Mouse (Mus musculus) olfactory bulb, adult 2 months (tissue): Measurements from ENCODE around the gene Chd2. TPM values are rescaled to one million over a fixed set of nuclear protein-coding genes. Genes with fewer than 3 reads are reported as not detected.
A peak's percentile ranks its signal among the peaks of the same experiment; 100 is the strongest.

Experiments used
- H3K27ac ChIP-seq: fragments of 200-500 bp; 2 replicates; pipeline ENCODE4 v1.5.1; 2012; ENCODE audit warnings: low read depth, low read length; ENCODE audit not compliant: insufficient read depth
- H3K4me1 ChIP-seq: fragments of 200-500 bp; 2 replicates; pipeline ENCODE4 v1.6.1; 2012; ENCODE audit warnings: low read length; ENCODE audit not compliant: control insufficient read depth, insufficient read depth
- H3K4me3 ChIP-seq: fragments of 200-500 bp; 2 replicates; pipeline ENCODE4 v1.5.1; 2012; ENCODE audit warnings: mild to moderate bottlenecking, low read depth, low read length, moderate library complexity; ENCODE audit not compliant: insufficient read depth
- CTCF ChIP-seq: fragments of 200-500 bp; IDR thresholded peaks from 2 replicates; pipeline ENCODE4 v1.5.1; 2012; ENCODE audit warnings: low read depth, mild to moderate bottlenecking, low read length, moderate library complexity; ENCODE audit not compliant: insufficient read depth
- POLR2A ChIP-seq: fragments of 200-500 bp; IDR thresholded peaks from 2 replicates; pipeline ENCODE4 v1.6.1; 2012; ENCODE audit warnings: mild to moderate bottlenecking, low read depth, low read length, moderate library complexity; ENCODE audit not compliant: insufficient read depth
- WGBS: fragments of 180-500 bp; shearing (Covaris S2); methylation state at CpG from one replicate; pipeline ENCODE4 v1.1.7; 2018; 5-methylcytosine and 5-hydroxymethylcytosine counted together
- polyA plus RNA-seq: library from polyadenylated mRNA; stranded (reverse); fragments of >200 nt; gene quantifications from 2 replicates; pipeline ENCODE4 v1.2.4, GENCODE M21; 2012; ENCODE audit warnings: low replicate concordance; ENCODE audit not compliant: missing spikeins, insufficient read depth, insufficient read length

Gene Chd2
- polyA plus RNA-seq, 1 experiment, result 544 TPM

DNA sequence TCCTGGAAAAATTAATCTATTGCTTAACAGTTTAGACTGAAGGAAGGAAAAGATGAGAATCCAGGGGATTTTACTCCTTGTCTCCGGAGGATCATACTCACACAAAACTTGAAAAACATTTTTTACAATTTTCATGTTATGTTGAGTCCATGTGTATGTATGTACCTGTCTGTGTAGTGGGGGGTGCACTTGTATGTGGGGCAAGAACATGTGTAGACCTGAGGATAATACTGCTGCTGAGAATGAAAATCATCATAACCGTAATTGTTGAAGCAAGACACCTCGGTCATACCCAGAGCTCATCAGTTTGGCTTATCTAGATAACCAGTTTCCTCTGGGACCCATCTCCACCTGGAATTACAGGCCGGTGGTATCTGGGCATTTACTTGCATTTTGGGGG, 3.4 kb upstream of the Chd2 start:
- Histone ChIP-seq H3K27ac (no peak overlapping the region), H3K4me1 (no peaks in the 10 kb centered on the region; the same call in 1 of the 2 replicates), H3K4me3 (no peak overlapping the region)
- WGBS, result 51% methylated on average over 4 of the region's 4 CpGs
- TF ChIP-seq CTCF (no peak), POLR2A (no peak)

DNA sequence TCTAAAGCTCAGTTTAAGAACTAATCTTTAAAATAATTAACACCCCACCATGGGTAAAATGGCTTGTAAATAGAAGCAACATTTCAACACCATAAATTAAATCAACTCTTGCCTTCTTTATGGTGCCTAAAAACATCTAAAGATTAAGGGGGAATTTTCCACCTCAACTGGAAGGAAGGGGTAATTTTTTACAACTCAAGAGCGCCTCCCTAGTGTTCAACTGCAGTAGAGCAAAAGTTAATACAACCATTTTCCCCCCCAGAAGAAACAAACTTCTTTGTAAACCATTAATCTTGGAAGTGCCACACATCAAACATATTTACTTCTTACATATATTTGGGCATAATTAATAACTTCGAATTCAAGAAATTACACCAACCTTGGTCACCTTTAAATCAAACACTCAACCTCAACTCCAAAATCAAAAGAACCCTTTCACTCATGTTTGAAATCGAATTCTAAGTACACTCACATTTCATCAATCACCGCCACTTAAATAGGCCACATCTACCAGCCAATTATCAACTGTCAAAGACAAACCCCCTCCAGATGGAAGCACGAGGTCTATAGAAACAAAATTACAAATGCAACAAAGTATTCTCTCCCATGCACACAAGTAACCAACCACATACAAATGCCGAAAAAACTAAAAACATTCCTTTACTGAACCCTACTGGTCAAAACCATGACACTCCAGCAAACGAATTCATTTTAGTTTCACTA, 662 bp upstream of the Chd2 start:
- Histone ChIP-seq H3K4me1 (no peaks in the 10 kb centered on the region), H3K4me3 (no peak overlapping the region), H3K27ac (no peak overlapping the region; the same call in 1 of the 2 replicates)
- TF ChIP-seq CTCF, result no peak
- no peak for TF ChIP-seq POLR2A
- WGBS, result 46% methylated on average over 7 of the region's 7 CpGs

DNA sequence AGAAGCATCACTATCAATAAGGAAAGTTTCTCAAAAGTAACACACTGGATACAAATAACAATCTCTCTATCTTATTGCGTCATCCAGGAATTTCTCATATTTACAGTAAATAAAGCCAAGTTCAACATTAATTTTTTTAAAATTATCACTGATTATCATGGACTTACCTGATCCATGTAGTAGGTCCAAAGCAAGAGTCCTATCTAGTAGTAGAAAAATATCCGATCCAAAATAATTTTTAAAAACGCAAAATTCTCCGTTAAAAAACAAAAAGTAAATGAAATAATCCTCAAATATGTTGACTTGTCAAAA, 595 bp downstream of the Chd2 start:
- H3K27ac ChIP-seq, result peak overlapping the region; percentile 99; the same call in 1 of the 2 replicates
- no peak for TF ChIP-seq CTCF
- no peak for TF ChIP-seq POLR2A
- no peak overlapping the region for H3K4me3 ChIP-seq
- H3K4me1 ChIP-seq, result no peaks in the 10 kb centered on the region; the same call in 1 of the 2 replicates
- WGBS, result 0% methylated on average over 4 of the region's 4 CpGs

DNA sequence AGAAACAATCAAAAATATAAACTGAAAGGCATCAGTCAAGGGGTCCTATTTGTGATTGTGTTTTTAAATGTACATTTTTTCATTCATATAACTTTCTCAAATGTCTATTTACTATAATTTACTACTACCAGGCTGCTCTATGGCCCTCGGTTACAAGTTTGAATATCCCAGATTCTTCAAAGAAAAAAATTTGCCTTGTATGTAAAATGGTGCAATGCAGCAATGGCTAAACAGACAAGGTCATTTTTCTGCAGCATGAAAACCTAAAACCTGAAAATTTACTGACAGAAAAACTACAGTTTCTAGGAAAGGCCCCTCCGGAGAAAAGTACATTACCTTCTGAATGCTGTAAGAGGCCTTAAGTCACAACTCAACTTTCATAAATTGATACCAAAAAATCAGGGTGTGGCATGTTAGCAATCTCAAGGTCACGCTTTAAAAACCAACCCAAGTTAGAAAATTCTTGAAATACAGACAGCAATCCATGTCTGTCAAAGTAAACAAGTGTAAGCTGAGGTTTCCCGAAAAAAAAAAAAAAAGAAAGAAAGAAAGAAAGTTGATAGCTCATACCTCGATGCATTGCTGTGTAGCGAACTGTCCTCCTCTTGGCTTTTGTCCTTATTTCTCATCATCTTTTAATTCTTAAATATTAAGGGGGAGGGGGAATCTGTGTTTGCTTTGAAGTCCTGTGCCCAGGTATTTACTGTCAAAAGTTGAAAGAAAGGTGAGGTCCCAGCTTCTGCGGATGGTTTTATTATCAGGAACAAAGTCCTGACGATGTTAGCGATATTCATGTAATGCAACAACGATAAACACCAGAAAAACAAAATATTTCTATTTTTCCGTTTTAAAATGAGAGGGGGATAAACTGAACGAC, 1.2 kb downstream of the Chd2 start:
- H3K4me3 ChIP-seq, result no peak overlapping the region; the same call in 1 of the 2 replicates
- H3K27ac ChIP-seq, result peak overlapping the region; percentile 69
- no peak for TF ChIP-seq CTCF
- no peak for TF ChIP-seq POLR2A
- H3K4me1 ChIP-seq, result no peaks in the 10 kb centered on the region; the same call in 1 of the 2 replicates
- under 1% methylated on average over 12 of the region's 12 CpGs for WGBS

DNA sequence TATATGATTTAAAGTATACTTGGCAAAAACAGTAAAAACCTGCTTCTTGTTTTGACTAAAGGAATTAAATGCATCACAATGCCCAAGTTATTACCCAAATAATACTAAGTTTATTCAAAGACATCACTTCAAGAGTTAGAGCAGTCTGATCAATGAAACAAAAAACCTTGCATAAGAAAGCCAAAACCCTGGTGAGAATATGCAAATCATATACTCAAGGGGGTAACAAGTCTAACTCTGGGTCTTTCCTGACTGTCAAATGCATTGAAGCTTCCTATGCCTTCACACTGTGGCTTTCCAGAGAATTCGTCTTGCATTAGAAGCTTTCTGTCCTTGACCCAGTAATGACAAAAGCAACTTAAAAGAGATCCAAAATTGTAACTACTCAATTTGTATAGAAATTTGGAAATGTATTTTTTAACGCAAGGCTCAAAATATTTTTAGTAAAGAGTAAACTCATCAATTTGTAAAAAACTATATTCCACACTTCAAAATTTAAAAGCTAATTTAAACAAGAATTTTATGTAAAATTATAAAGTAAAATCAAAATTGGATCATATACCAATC, 2.4 kb downstream of the Chd2 start:
- H3K27ac ChIP-seq, result peak overlapping the region; percentile 90
- H3K4me3 ChIP-seq, result no peak overlapping the region
- H3K4me1 ChIP-seq, result no peaks in the 10 kb centered on the region; the same call in 1 of the 2 replicates
- 3% methylated on average over 2 of the region's 2 CpGs for WGBS
- TF ChIP-seq CTCF (no peak), POLR2A (no peak)

DNA sequence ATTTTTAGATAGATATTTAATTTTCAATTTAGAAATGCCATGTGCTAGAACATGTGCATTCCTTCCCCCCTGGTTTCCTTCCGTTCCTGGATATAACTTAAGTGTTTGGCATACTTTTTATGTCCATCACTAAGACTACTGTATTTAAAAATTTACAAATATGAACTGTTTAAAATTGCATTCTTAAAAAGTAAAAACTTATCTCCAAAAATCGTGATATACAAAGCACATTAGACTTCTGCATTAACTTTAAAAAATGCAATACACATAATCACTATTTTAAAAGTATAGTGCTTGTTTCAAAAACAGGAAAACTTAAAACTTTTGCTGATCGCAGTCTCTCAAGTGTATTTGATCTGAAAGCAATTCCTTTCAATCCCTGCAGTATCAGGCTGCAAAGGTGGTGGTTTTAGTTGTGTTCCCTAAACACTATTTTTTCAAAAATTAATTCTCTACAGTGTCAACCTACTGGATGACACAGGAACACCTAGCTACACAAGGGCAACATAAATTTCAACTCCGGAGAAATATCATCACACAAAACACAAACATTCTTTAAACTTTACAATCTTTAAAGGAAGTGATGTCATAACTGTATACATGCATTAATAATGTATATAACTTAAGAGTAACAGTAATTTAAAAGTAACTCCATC, 3.1 kb downstream of the Chd2 start:
- no peak for TF ChIP-seq CTCF
- no peak for TF ChIP-seq POLR2A
- Histone ChIP-seq H3K4me1 (no peaks in the 10 kb centered on the region; the same call in 1 of the 2 replicates), H3K4me3 (no peak overlapping the region), H3K27ac (peak overlapping the region; percentile 83)
- WGBS, result 3% methylated on average over 4 of the region's 4 CpGs

DNA sequence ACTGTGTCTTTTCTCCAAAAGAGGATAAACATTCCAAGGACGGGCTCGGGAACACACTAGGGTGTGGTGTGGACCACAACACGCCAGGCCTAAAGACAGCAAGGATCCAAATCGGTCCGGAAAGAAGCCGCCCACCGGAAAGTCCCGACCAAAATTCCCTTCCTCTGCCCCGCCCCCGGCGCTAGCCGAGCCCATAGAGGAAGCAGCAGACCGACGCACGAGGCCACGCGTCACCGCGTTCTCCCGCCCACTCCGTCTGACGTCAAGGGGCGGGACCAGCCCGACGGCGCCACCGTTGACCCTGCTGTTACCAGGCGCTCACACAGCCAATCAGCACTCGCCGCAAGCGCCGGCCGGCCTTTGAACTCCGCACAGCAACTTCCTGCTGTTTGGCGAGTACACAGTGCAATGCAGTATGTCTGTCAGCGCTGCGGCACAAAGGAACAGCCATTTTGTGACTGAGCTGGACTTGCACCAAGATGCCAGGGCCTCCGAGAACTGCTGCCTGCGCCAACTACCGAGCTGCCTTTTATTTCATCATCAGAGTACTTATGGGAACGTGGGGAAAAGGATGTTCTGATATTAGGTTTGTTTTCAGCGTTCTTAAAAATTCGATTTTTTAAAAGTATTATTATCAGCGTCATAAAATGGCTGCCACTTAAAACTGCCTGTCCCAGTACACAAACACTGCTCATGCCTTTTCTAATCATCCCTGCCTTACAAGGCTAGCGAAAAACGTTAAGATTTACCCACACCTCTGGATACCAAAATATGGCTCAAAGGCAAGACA, 3.8 kb downstream of the Chd2 start:
- H3K4me1 ChIP-seq, result peaks cover under 1% of the 10 kb centered on the region
- under 1% methylated on average over 46 of the region's 46 CpGs for WGBS
- TF ChIP-seq POLR2A, result peak; percentile 47
- no peak for TF ChIP-seq CTCF
- peak overlapping the region; percentile 35 for H3K4me3 ChIP-seq
- H3K27ac ChIP-seq, result peak overlapping the region; percentile 83

DNA sequence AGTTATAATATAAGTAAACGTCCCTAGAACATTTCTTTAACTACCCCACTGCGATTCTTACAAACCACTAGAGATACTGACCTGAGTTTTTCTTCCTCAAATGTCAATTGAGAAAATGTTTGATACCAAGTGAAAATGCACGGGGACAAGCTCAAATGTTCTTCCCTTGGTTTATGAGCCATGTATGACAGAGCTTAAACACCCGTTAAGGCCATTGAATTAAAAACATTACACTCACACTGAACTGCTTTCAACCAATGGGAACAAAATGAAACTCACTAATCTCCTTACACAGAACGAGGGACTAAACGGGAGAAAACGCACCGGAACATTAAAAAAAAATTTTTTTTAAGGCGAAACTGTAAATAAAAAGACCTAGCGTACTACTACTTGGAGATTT, 4.4 kb downstream of the Chd2 start:
- Histone ChIP-seq H3K27ac (peak overlapping the region; percentile 76), H3K4me3 (peak overlapping the region; percentile 31), H3K4me1 (peaks cover 2% of the 10 kb centered on the region)
- WGBS, result 3% methylated on average over 10 of the region's 10 CpGs
- TF ChIP-seq POLR2A (no peak), CTCF (no peak)
